Mouse (Mus musculus) spleen, adult 2 months (tissue): Measurements from ENCODE around the gene Senp5. TPM values are rescaled to one million over a fixed set of nuclear protein-coding genes. Genes with fewer than 3 reads are reported as not detected.

Experiments
- DNase-seq, 2 experiments: peaks; one replicate each; pipeline versions ENCODE4 v3.0.0 to v3.0.0-alpha.2; 2012 to 2021; ENCODE audit warnings: low spot score in 2 of 2, low read depth in 1 of 2
- H3K27ac ChIP-seq: fragments of 200-500 bp; 2 replicates; pipeline ENCODE4 v1.5.1; 2012; ENCODE audit warnings: low read length, inconsistent platforms; ENCODE audit not compliant: insufficient read depth
- H3K27me3 ChIP-seq: fragments of 200-500 bp; 2 replicates; pipeline ENCODE4 v1.6.1; 2012; ENCODE audit warnings: mild to moderate bottlenecking, moderate library complexity, low read length, inconsistent platforms; ENCODE audit not compliant: control insufficient read depth, insufficient read depth
- H3K36me3 ChIP-seq: fragments of 200-500 bp; 2 replicates; pipeline ENCODE4 v1.6.1; 2012; ENCODE audit warnings: mild to moderate bottlenecking, low read length, inconsistent platforms; ENCODE audit not compliant: control insufficient read depth, insufficient read depth
- H3K4me1 ChIP-seq: fragments of 200-500 bp; 2 replicates; pipeline ENCODE4 v1.6.1; 2011; ENCODE audit warnings: inconsistent platforms; ENCODE audit not compliant: control insufficient read depth, insufficient read depth, insufficient read length
- H3K4me3 ChIP-seq: fragments of 200-500 bp; 2 replicates; pipeline ENCODE4 v1.5.1; 2011; ENCODE audit warnings: mild to moderate bottlenecking, inconsistent platforms; ENCODE audit not compliant: insufficient read depth, insufficient read length; ENCODE audit errors: extremely low read depth
- CTCF ChIP-seq: fragments of 200-500 bp; IDR thresholded peaks from 2 replicates; pipeline ENCODE4 v1.5.1; 2011; ENCODE audit warnings: mild to moderate bottlenecking, inconsistent platforms; ENCODE audit not compliant: insufficient read depth, insufficient read length, insufficient replicate concordance; ENCODE audit errors: extremely low read depth
- POLR2A ChIP-seq: fragments of 200-500 bp; IDR thresholded peaks from 2 replicates; pipeline ENCODE4 v1.6.1; 2011; ENCODE audit warnings: low read depth, low read length, inconsistent platforms
- WGBS: fragments of 180-500 bp; shearing (Covaris S2); methylation state at CpG from one replicate; pipeline ENCODE4 v1.1.7; 2018; 5-methylcytosine and 5-hydroxymethylcytosine counted together
- polyA plus RNA-seq: library from polyadenylated mRNA; depleted of rRNA; stranded (reverse); fragments of >200 nt; gene quantifications from 2 replicates; pipeline ENCODE4 v1.2.3, GENCODE M21; 2012

Gene Senp5
- polyA plus RNA-seq, 1 experiment, result 3.0 TPM

GRCm38 (mm10) chr16:32004731-32005130 lies 1.6 kb upstream of the Senp5 start:
- Histone ChIP-seq H3K27me3 (no peaks in the 10 kb centered on the region), H3K36me3 (no peaks in the 10 kb centered on the region), H3K4me1 (peaks cover 4% of the 10 kb centered on the region; the same call in 1 of the 2 replicates), H3K27ac (no peak overlapping the region), H3K4me3 (no peak overlapping the region)
- no peak for DNase-seq
- WGBS, result 96% methylated on average over 3 of the region's 3 CpGs
- no peak for TF ChIP-seq CTCF
- TF ChIP-seq POLR2A, result no peak

- no peak overlapping the region for H3K4me3 ChIP-seq
- TF ChIP-seq POLR2A (no peak), CTCF (no peak)
- peaks cover 1% of the 10 kb centered on the region; the same call in 1 of the 2 replicates for H3K36me3 ChIP-seq
Measured at GRCm38 (mm10) chr16:31996371-31996770, 6.7 kb downstream of the Senp5 start.

GRCm38 (mm10) chr16:31993946-31994345 lies 9.1 kb downstream of the Senp5 start:
- no peak for DNase-seq
- H3K36me3 ChIP-seq, result peaks cover 7% of the 10 kb centered on the region
- H3K27me3 ChIP-seq, result no peaks in the 10 kb centered on the region
- H3K27ac ChIP-seq, result no peak overlapping the region
- no peak for TF ChIP-seq POLR2A
- no peak for TF ChIP-seq CTCF
- no peak overlapping the region for H3K4me3 ChIP-seq
- H3K4me1 ChIP-seq, result no peaks in the 10 kb centered on the region

More at GRCm38 (mm10) chr16:31996371-31996770, 6.7 kb downstream of the Senp5 start:
- no peak for DNase-seq
- Histone ChIP-seq H3K27me3 (no peaks in the 10 kb centered on the region), H3K4me1 (no peaks in the 10 kb centered on the region), H3K27ac (no peak overlapping the region)
- 91% methylated on average over 5 of the region's 5 CpGs for WGBS

- H3K4me1 ChIP-seq, result no peaks in the 10 kb centered on the region
- no peaks in the 10 kb centered on the region for H3K27me3 ChIP-seq
- peaks cover 11% of the 10 kb centered on the region for H3K36me3 ChIP-seq
- H3K27ac ChIP-seq, result no peak overlapping the region
- WGBS, result 93% methylated on average over 4 of the region's 4 CpGs
- no peak overlapping the region for H3K4me3 ChIP-seq
- no peak for DNase-seq
- no peak for TF ChIP-seq POLR2A
- no peak for TF ChIP-seq CTCF
Measured at GRCm38 (mm10) chr16:31993195-31993594, 9.9 kb downstream of the Senp5 start.

DNA sequence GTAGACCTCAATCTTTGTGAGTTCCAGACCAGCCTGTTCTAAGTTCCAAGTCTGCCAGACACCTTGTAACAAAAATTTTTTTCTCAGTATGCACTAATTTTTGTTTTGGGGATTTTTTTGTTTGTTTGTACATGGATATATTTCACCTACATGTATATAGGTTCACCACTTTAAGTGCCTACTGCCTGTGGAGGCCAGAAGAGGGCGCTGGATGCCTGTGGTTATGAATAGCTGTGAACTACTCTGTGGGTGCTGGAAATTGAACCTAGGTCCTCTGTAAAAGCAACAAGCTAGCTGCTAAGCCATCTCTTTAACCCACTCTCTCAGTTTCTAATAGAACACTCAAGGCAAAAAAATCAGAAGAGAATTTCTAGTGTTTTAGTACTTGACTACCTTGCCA lies 11.0 kb downstream of the Senp5 start:
- Histone ChIP-seq H3K36me3 (peaks cover 12% of the 10 kb centered on the region), H3K27ac (no peak overlapping the region), H3K4me3 (no peak overlapping the region), H3K4me1 (no peaks in the 10 kb centered on the region), H3K27me3 (no peaks in the 10 kb centered on the region)
- 83% methylated on average over 1 of the region's 1 CpGs for WGBS
- TF ChIP-seq POLR2A (no peak), CTCF (no peak)
- DNase-seq, result no peak

DNA sequence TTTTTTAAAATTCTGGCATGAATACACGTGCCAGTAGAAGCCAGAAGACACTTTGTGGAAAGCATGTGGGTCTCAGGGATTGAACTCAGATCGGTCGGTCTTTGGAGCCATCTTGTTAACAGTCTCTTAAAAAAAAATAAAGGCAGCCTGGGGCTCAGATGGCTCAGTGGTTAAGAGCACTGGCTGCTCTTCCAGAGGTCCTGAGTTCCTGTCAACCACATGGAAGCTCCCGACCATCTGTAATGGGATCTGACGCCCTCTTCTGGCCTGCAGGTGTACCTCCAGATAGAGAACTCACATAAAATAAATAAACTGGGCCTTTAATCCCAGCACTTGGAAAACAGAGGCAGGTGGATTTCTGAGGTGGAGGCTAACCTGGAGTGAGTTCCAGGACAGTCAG lies 22.1 kb downstream of the Senp5 start:
- WGBS, result 92% methylated on average over 5 of the region's 5 CpGs
- Histone ChIP-seq H3K4me1 (no peaks in the 10 kb centered on the region), H3K4me3 (no peak overlapping the region), H3K27ac (no peak overlapping the region), H3K27me3 (no peaks in the 10 kb centered on the region), H3K36me3 (peaks cover 20% of the 10 kb centered on the region)
- DNase-seq, result no peak
- no peak for TF ChIP-seq CTCF
- no peak for TF ChIP-seq POLR2A

GRCm38 (mm10) chr16:31979501-31979900 lies 23.6 kb downstream of the Senp5 start:
- no peaks in the 10 kb centered on the region for H3K4me1 ChIP-seq
- TF ChIP-seq CTCF (no peak), POLR2A (no peak)
- no peaks in the 10 kb centered on the region for H3K27me3 ChIP-seq
- DNase-seq, result no peak
- H3K4me3 ChIP-seq, result no peak overlapping the region
- H3K36me3 ChIP-seq, result peaks cover 20% of the 10 kb centered on the region
- H3K27ac ChIP-seq, result no peak overlapping the region
- WGBS, result 89% methylated on average over 3 of the region's 3 CpGs
